Mouse (Mus musculus): ENCODE results near the gene Ppp4r2.
A peak's percentile ranks its signal among the peaks of the same experiment; 100 is the strongest.

Ppp4r2 gene

DNA sequence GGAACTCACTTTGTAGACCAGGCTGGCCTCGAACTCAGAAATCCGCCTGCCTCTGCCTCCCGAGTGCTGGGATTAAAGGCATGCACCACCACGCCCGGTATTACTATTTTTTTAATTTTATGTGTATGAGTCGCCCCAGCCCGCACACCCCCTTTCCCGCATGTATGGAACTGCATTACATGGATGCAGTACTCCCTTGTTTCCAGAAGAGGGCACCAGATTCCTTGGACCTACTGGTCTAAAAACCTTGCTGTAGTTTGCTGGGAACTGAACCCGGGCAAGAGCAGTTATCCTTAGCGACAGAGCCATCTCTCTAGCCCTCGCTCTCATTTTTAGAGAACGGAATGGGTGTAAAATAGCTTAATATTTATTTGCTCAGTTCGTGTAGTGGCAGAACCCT lies 49.8 kb downstream of the Ppp4r2 start:
- DNase-seq (ENCODE audit: low read depth, low spot score) = peak; percentile 68

DNA sequence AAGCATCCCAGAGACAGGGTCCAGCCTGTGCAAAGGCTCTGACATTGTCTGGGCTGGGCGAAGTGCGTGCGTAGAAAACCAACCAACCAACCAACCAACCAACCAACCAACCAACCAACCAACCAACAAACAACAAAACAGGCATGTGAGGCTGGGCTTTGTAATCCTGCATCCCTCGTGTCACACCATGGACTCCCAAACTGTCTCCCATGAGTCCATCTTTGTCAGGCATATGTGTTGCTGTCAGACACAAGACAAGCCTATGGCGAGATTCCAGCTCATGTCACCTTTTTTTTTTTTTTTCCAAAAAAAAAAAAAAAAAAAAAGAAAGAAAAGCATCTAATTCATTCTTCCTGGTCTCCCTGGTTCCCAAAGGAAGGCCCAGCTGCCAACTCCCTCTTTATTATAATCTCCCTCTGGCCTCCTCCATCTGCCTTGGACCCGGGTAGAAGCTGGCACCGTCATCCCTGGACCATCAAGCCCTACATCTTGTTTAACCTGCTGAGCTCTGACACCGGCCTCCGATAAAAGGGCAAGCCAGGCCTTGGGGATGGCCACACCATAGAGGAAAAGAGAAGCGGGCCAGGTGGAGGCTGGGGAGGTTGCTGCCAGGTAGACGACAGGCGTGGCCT lies 51.3 kb downstream of the Ppp4r2 start:
- DNase-seq (ENCODE audit: low read depth, low spot score) = no peak

DNA sequence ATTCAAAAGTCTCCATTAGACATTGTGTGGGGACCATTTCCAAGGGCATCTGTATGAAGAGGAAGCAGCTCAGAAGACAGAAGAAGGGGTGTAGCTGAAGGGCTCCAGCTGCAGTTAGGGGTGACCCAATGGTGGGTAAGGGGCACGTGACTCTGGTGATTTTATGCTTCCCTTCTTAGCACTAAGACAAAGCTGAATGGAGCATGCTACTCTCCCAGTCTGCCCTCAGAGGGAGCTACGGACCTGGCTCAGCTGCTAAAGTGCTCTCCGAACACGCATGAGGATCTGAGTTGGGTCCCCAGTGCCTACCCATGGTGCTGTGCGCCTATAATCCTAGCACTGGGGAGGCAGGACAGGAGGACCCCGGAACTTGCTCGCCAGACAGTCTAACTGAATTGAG lies 52.0 kb downstream of the Ppp4r2 start:
- no peak for DNase-seq (ENCODE audit: low read depth, low spot score)

DNA sequence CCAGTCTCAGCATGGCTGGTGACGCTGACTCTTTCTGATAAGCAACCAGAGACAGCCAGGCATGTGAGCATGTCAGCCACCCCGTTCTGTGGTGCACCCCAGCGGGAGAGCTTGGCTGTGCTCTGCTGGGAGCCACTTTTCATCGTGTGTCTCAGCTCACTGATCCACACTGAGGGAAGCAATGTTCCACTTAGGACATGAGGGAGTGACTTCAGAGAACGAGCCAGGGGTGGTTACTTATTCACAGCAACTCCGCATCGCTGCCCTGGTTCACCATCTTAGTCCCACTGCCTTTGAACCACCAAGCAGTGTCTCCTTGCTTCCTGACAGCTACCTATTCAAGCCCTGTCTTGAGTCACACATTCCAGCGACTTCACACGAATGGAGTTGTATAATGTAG lies 53.6 kb downstream of the Ppp4r2 start:
- no peak for DNase-seq (ENCODE audit: low read depth, low spot score)

DNA sequence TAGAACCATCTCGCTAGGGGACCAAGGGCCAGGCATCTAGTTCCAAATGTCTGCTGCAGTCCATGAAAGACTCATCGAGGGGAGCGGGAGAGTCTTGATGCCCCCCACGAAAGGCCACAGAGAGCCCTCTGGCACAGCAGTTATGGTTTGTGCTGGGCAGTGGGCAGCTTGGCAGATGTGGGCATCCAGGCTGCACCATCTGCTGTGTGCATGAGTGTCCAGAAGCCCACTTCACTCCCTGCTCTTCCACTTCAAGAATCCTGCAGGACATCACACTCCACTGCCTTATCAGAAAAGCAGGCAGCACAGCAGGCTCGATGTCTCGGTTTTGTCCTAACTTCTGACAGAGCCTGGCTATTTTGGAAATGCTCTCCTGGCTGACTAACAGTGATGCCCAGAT lies 55.9 kb downstream of the Ppp4r2 start:
- no peak for DNase-seq (ENCODE audit: low read depth, low spot score)

DNA sequence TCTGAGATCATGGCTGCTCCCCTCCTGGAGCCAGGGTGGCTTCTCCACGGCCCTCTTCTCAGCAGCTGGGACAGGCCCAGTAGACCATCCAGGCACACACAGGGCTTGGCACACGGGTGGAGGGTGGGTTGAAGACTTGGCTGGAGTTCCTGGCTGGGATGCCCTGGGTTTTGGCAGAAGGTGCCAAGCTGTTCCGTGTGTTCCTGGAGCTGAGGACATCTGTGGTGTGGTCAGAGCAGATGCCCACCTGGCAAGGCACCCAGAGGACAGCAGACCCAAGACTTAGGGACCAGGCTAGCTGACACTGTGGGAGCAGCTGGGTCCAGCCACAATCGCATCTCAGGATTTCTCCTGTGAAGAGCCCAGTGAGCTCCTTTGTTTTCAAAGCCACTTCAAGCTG lies 59.1 kb downstream of the Ppp4r2 start:
- DNase-seq (ENCODE audit: low read depth, low spot score) = no peak

DNA sequence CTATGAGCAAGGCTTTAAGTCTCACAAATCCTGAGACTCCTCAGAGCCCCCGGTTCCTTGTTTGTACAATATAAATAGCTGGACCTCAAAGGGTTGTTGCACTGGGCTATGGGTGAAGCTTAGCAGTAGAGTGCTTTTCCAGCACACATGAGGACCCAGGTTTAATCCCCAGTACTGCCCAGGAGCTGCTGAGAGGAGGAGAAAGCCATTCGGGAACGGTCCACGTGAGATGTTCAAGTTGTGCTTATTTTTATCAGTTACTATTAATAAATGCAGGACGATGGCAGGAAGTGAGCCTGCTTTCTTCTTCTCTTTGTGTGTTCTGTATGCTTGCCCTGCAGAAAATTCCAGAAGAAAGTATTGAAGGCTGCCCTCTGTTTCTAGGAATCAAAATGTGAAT lies 59.7 kb downstream of the Ppp4r2 start:
- no peak for DNase-seq (ENCODE audit: low read depth, low spot score)

DNA sequence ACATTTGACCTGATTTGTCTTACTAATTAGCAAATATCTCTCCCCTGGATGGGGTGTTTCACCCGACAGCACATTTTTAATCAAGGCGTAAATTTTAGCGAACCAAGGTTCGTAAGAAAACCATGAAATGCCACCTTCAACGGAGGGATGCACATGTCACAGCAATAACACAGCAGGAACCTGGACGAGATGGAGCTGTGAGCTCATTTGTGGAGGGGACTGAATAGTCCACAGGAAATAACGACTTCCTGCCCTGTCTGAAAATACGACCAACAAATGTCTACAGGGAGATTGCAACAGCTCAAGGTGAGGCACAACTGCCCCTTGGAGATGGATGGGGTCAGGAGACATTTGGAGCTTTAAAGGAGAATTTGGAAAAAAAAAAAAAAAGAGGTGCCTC lies 61.8 kb downstream of the Ppp4r2 start:
- no peak for DNase-seq (ENCODE audit: low read depth, low spot score)

DNA sequence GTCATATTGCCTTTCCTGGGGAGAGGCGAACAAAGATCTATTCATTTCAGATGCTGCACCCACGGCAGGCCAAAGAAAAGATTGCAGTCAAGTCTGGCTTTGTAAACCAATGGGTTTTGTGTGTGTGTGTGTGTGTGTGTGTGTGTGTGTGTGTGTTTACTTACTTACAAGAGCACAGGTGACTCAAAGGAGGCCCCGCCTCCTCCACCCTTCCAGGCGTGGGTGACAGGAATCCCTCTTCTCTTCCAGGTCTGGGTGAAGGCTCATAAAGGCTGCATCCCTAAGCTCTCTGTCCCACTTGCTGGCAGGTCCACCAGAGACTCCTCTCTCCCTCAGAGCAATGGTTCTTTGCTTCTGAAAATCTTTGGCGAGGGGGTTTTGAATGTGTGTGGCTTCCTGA lies 63.5 kb downstream of the Ppp4r2 start:
- DNase-seq (ENCODE audit: low read depth, low spot score) = no peak

DNA sequence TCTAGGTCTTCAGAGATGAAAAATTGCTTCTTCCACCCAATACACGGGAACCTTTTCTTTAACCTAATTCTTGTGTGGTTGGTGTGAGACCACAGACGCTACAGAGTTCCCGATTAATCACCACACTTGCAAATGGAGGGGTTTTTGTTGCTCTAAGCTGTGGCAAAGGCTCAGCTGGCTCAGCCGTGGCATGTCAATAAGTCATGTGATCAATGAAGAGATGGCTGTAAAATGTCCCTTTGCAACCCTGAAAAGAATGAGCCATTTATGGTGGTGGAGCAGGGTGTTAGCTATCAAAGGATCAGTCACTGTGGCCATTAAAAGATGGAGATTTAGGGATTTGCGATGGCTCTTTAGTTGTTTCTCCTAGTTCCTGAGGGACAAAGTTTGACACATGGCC lies 71.0 kb downstream of the Ppp4r2 start:
- no peak for DNase-seq (ENCODE audit: low read depth, low spot score)

DNA sequence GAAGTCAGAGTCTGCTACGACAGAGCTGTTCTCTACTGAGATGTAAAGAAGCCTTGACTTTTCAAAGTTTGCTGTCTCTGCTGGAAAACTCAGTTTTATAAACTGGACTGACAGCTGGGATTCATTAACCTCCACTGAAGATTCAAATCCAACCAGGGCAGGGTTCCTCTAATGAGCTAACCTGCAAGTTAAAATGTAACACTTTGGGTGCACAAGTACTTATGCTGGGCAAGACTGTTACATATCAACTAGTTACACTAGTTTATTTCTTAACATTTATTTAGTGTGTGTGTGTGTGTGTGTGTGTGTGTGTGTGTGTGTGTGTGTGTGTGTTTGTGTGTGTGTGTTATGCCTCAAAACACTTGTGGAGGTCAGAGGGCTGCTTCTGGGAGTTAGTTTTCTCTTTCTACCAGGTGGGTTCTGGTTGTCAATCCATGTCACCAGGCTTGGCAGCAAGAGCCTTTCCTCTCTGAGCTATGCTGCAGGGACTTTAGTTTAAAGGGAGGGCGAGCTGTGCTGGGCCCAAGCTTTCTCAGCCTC lies 76.8 kb downstream of the Ppp4r2 start:
- no peak for DNase-seq (ENCODE audit: low read depth, low spot score)
